Mouse (Mus musculus): ENCODE data around the gene Uts2. TPM values are rescaled to one million over a fixed set of nuclear protein-coding genes. Genes with fewer than 3 reads are reported as not detected.

The Uts2 gene
- polyA plus RNA-seq, 1 experiment = not detected

- Histone ChIP-seq H3K27me3 (replicated peaks; ENCODE audit: control insufficient read depth, insufficient read depth, low read length) (no peaks in the 10 kb centered on the region), H3K36me3 (ENCODE audit: control insufficient read depth, insufficient read depth, low read length) (peaks cover 5% of the 10 kb centered on the region; the same call in 1 of the 2 replicates), H3K4me3 (ENCODE audit: insufficient read depth, low read depth, low read length) (no peak overlapping the region), H3K27ac (ENCODE audit: insufficient read depth, low read depth, low read length) (no peak overlapping the region), H3K4me1 (ENCODE audit: control insufficient read depth, insufficient read depth, low read length) (peaks cover 8% of the 10 kb centered on the region; the same call in 1 of the 2 replicates)
- 90% methylated on average over 5 of the region's 5 CpGs for WGBS
- DNase-seq = no peak
- TF ChIP-seq POLR2A (IDR thresholded peaks at IDR 0.05; ENCODE audit: low read depth, low read length) = no peak
Measured at GRCm38 (mm10) chr4:151041506-151041905, 44.6 kb downstream of the Uts2 start.

GRCm38 (mm10) chr4:151043281-151043680 is 46.4 kb downstream of the Uts2 start:
- 22% methylated on average over 5 of the region's 5 CpGs for WGBS
- H3K27me3 ChIP-seq (replicated peaks; ENCODE audit: control insufficient read depth, insufficient read depth, low read length) = no peaks in the 10 kb centered on the region
- DNase-seq = peak; percentile 43

GRCm38 (mm10) chr4:151044037-151044943 is 47.4 kb downstream of the Uts2 start, which contains the start of gene Per3:
Per3 (minus strand) TSS chr4:151044665.
- H3K4me1 ChIP-seq (ENCODE audit: control insufficient read depth, insufficient read depth, low read length) = peaks cover 8% of the 10 kb centered on the region; the same call in 1 of the 2 replicates
- peak; percentile 99 for DNase-seq
- peak within 1 kb of the TSS; percentile 91 for H3K4me3 ChIP-seq (ENCODE audit: insufficient read depth, low read depth, low read length)
- no peak for TF ChIP-seq CTCF (conservative IDR thresholded peaks at IDR 0.05; ENCODE audit: insufficient read depth, insufficient read length, low read depth, low read length)
- TF ChIP-seq POLR2A (IDR thresholded peaks at IDR 0.05; ENCODE audit: low read depth, low read length) = peak; percentile 73
- H3K27ac ChIP-seq (ENCODE audit: insufficient read depth, low read depth, low read length) = peak within 1 kb of the TSS; percentile 99
- 2% methylated on average over 79 of the region's 79 CpGs for WGBS
- H3K27me3 ChIP-seq (replicated peaks; ENCODE audit: control insufficient read depth, insufficient read depth, low read length) = no peaks in the 10 kb centered on the region
- H3K36me3 ChIP-seq (ENCODE audit: control insufficient read depth, insufficient read depth, low read length) = peaks cover 3% of the 10 kb centered on the region

More at GRCm38 (mm10) chr4:151043281-151043680, 46.4 kb downstream of the Uts2 start:
- Histone ChIP-seq H3K36me3 (ENCODE audit: control insufficient read depth, insufficient read depth, low read length) (peaks cover 5% of the 10 kb centered on the region; the same call in 1 of the 2 replicates), H3K27ac (ENCODE audit: insufficient read depth, low read depth, low read length) (0 out of 2 replicates have a peak overlapping the region, but pooled peaks have one; percentile 99), H3K4me1 (ENCODE audit: control insufficient read depth, insufficient read depth, low read length) (peaks cover 8% of the 10 kb centered on the region; the same call in 1 of the 2 replicates), H3K4me3 (ENCODE audit: insufficient read depth, low read depth, low read length) (peak overlapping the region; percentile 91)
- TF ChIP-seq CTCF (conservative IDR thresholded peaks at IDR 0.05; ENCODE audit: insufficient read depth, insufficient read length, low read depth, low read length) (0 out of 2 replicates have a peak, but pooled peaks have one; percentile 6), POLR2A (IDR thresholded peaks at IDR 0.05; ENCODE audit: low read depth, low read length) (no peak)

GRCm38 (mm10) chr4:151044944-151045570 is 48.2 kb downstream of the Uts2 start:
- WGBS = 2% methylated on average over 21 of the region's 21 CpGs
- no peaks in the 10 kb centered on the region for H3K27me3 ChIP-seq (replicated peaks; ENCODE audit: control insufficient read depth, insufficient read depth, low read length)
- TF ChIP-seq CTCF (conservative IDR thresholded peaks at IDR 0.05; ENCODE audit: insufficient read depth, insufficient read length, low read depth, low read length) (no peak), POLR2A (IDR thresholded peaks at IDR 0.05; ENCODE audit: low read depth, low read length) (no peak)
- DNase-seq = no peak
- peak overlapping the region; percentile 50 for H3K4me3 ChIP-seq (ENCODE audit: insufficient read depth, low read depth, low read length)
- peaks cover 8% of the 10 kb centered on the region; the same call in 1 of the 2 replicates for H3K4me1 ChIP-seq (ENCODE audit: control insufficient read depth, insufficient read depth, low read length)
- H3K36me3 ChIP-seq (ENCODE audit: control insufficient read depth, insufficient read depth, low read length) = peaks cover 2% of the 10 kb centered on the region
- H3K27ac ChIP-seq (ENCODE audit: insufficient read depth, low read depth, low read length) = peak overlapping the region; percentile 81

DNA sequence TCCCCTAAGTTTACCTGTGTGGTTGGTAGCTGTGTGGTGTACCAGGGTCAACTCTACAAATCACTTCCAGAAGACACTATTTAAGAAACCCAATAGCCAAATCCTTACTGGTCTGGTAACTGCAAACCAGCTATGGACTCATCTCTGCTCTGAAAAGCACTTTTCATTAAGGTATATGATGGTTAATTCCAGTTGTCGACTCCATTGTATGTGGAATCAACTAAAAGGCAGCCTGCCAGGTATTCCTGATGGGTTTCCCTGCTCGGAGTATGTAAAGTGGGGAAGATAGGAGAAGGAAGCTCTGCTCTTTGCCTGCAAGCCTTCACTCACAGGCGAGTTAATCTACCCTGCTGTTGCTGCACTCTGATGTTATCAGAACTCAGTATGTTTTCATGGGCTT is 49.6 kb downstream of the Uts2 start:
- TF ChIP-seq POLR2A (IDR thresholded peaks at IDR 0.05; ENCODE audit: low read depth, low read length) (no peak), CTCF (conservative IDR thresholded peaks at IDR 0.05; ENCODE audit: insufficient read depth, insufficient read length, low read depth, low read length) (no peak)
- 93% methylated on average over 3 of the region's 3 CpGs for WGBS
- no peaks in the 10 kb centered on the region for H3K27me3 ChIP-seq (replicated peaks; ENCODE audit: control insufficient read depth, insufficient read depth, low read length)
- H3K4me1 ChIP-seq (ENCODE audit: control insufficient read depth, insufficient read depth, low read length) = peaks cover 8% of the 10 kb centered on the region; the same call in 1 of the 2 replicates
- no peaks in the 10 kb centered on the region; the same call in none of the 2 replicates for H3K36me3 ChIP-seq (ENCODE audit: control insufficient read depth, insufficient read depth, low read length)
- H3K27ac ChIP-seq (ENCODE audit: insufficient read depth, low read depth, low read length) = no peak overlapping the region
- H3K4me3 ChIP-seq (ENCODE audit: insufficient read depth, low read depth, low read length) = no peak overlapping the region
- DNase-seq = no peak

- WGBS = 34% methylated on average over 1 of the region's 1 CpGs
- Histone ChIP-seq H3K4me3 (ENCODE audit: insufficient read depth, low read depth, low read length) (no peak overlapping the region), H3K27me3 (replicated peaks; ENCODE audit: control insufficient read depth, insufficient read depth, low read length) (no peaks in the 10 kb centered on the region), H3K4me1 (ENCODE audit: control insufficient read depth, insufficient read depth, low read length) (peaks cover 8% of the 10 kb centered on the region), H3K27ac (ENCODE audit: insufficient read depth, low read depth, low read length) (no peak overlapping the region), H3K36me3 (ENCODE audit: control insufficient read depth, insufficient read depth, low read length) (peaks cover 4% of the 10 kb centered on the region)
- TF ChIP-seq CTCF (conservative IDR thresholded peaks at IDR 0.05; ENCODE audit: insufficient read depth, insufficient read length, low read depth, low read length) = no peak
- no peak for TF ChIP-seq POLR2A (IDR thresholded peaks at IDR 0.05; ENCODE audit: low read depth, low read length)
- no peak for DNase-seq
Measured at GRCm38 (mm10) chr4:151051162-151051561, 54.3 kb downstream of the Uts2 start.

Other genes starting within 250 kb of the Uts2 start
- 230 TPM in 2 replicates for gene Errfi1, start 143.2 kb upstream of the Uts2 start, polyA plus RNA-seq (2012; rRNA removed)
- 314 and 444 TPM in 2 replicates for gene Park7, start 82.7 kb upstream of the Uts2 start, polyA plus RNA-seq (2012; rRNA removed)
- 0.14 and 0.86 TPM in 2 replicates for gene Tnfrsf9, start 82.5 kb upstream of the Uts2 start, polyA plus RNA-seq (2012; rRNA removed)
- gene Per3, start 47.6 kb downstream of the Uts2 start, polyA plus RNA-seq (2012; rRNA removed) = 13.1 and 14.1 TPM in 2 replicates
- gene Vamp3, start 60.9 kb downstream of the Uts2 start, polyA plus RNA-seq (2012; rRNA removed) = 29.4 and 40.6 TPM in 2 replicates
- gene Gm13090, start 92.5 kb downstream of the Uts2 start, polyA plus RNA-seq (2012; rRNA removed) = not detected in 2 replicates

All from kidney, adult 2 months (tissue).